Mouse (Mus musculus) MEL (cell line): Measurements from ENCODE around the gene Cdk14. TPM values are rescaled to one million over a fixed set of nuclear protein-coding genes. Genes with fewer than 3 reads are reported as not detected.

ENCODE experiments used
- DNase-seq: peaks from one replicate; pipeline ENCODE4 v3.0.0; 2011; ENCODE audit warnings: low read depth, low spot score
- H3K27ac ChIP-seq: 2 replicates; pipeline ENCODE4 v1.5.1; 2012; ENCODE audit warnings: low read depth, mild to moderate bottlenecking, control low read depth, low read length, moderate library complexity; ENCODE audit not compliant: control insufficient read depth
- H3K27me3 ChIP-seq, 2 experiments: fragments of 150-350 bp in 1 of 2; sonication (generic) in 1 of 2; 2 replicates each; pipeline ENCODE4 v1.6.1; 2012; ENCODE audit warnings: low read length in 2 of 2, mild to moderate bottlenecking in 2 of 2, improper control_type of control experiment in 1 of 2, moderate library complexity in 1 of 2; ENCODE audit not compliant: insufficient read depth in 2 of 2, control insufficient read depth in 1 of 2
- H3K36me3 ChIP-seq, 2 experiments: 2 replicates each; pipeline ENCODE4 v1.6.1; 2012 to 2014; ENCODE audit warnings: low read length in 2 of 2, improper control_type of control experiment in 1 of 2, inconsistent platforms in 1 of 2, mild to moderate bottlenecking in 1 of 2; ENCODE audit not compliant: insufficient read depth in 2 of 2, control insufficient read depth in 1 of 2
- H3K4me1 ChIP-seq, 2 experiments: fragments of 150-350 bp in 1 of 2; sonication (generic) in 1 of 2; 2 replicates each; pipeline ENCODE4 v1.6.1; 2012; ENCODE audit warnings: low read length in 2 of 2, improper control_type of control experiment in 1 of 2, mild to moderate bottlenecking in 1 of 2; ENCODE audit not compliant: insufficient read depth in 2 of 2, control insufficient read depth in 1 of 2
- H3K4me3 ChIP-seq, 2 experiments: fragments of 150-350 bp in 1 of 2; sonication (generic) in 1 of 2; 2 replicates each; pipeline ENCODE4 v1.5.1; 2012; ENCODE audit warnings: low read depth in 2 of 2, low read length in 2 of 2, mild to moderate bottlenecking in 2 of 2, moderate library complexity in 2 of 2, control low read depth in 1 of 2, improper control_type of control experiment in 1 of 2; ENCODE audit not compliant: control insufficient read depth in 1 of 2, insufficient read depth in 1 of 2
- H3K79me2 ChIP-seq: 2 replicates; pipeline ENCODE4 v1.6.1; 2012; ENCODE audit warnings: mild to moderate bottlenecking, low read length, moderate library complexity; ENCODE audit not compliant: control insufficient read depth, poor library complexity, insufficient read depth
- H3K9ac ChIP-seq: 2 replicates; pipeline ENCODE4 v1.6.1; 2012; ENCODE audit warnings: low read depth, mild to moderate bottlenecking, control low read depth, low read length, moderate library complexity; ENCODE audit not compliant: control insufficient read depth, poor library complexity, severe bottlenecking
- H3K9me3 ChIP-seq: fragments of 150-350 bp; sonication (generic); replicated peaks from 2 replicates; pipeline ENCODE4 v1.6.1; 2012; ENCODE audit warnings: mild to moderate bottlenecking, low read length, improper control_type of control experiment, moderate library complexity; ENCODE audit not compliant: insufficient read depth
- BHLHE40 ChIP-seq: IDR thresholded peaks from 2 replicates; pipeline ENCODE4 v1.6.1; 2012; ENCODE audit warnings: low read depth, mild to moderate bottlenecking, inconsistent platforms, low read length, improper control_type of control experiment, borderline replicate concordance
- CHD1 ChIP-seq: IDR thresholded peaks from 2 replicates; pipeline ENCODE4 v1.6.1; 2012; ENCODE audit warnings: low read depth, mild to moderate bottlenecking, inconsistent platforms, low read length, improper control_type of control experiment
- CHD2 ChIP-seq: IDR thresholded peaks from 2 replicates; pipeline ENCODE4 v1.6.1; 2011; ENCODE audit warnings: low read length, improper control_type of control experiment
- CTCF ChIP-seq, 3 experiments: IDR thresholded peaks in 2 of 3; conservative IDR thresholded peaks in 1 of 3; 2 replicates each; pipeline ENCODE4 v1.5.1; 2011 to 2012; ENCODE audit warnings: low read length in 3 of 3, low read depth in 2 of 3, mild to moderate bottlenecking in 2 of 3, improper control_type of control experiment in 1 of 3, inconsistent platforms in 1 of 3, mixed read lengths in 1 of 3, moderate library complexity in 1 of 3; ENCODE audit not compliant: control insufficient read depth in 1 of 3, insufficient read depth in 1 of 3, poor library complexity in 1 of 3, severe bottlenecking in 1 of 3
- EP300 ChIP-seq, 2 experiments: IDR thresholded peaks; 2 replicates each; pipeline ENCODE4 v1.6.1; 2011; ENCODE audit warnings: improper control_type of control experiment in 2 of 2, low read length in 2 of 2, low read depth in 1 of 2, mild to moderate bottlenecking in 1 of 2
- ETS1 ChIP-seq: IDR thresholded peaks from 2 replicates; pipeline ENCODE4 v1.6.1; 2012; ENCODE audit warnings: low read depth, mild to moderate bottlenecking, inconsistent platforms, low read length, improper control_type of control experiment, moderate library complexity
- GABPA ChIP-seq: IDR thresholded peaks from 2 replicates; pipeline ENCODE4 v1.6.1; 2012; ENCODE audit warnings: low read depth, mild to moderate bottlenecking, inconsistent platforms, low read length, improper control_type of control experiment, moderate library complexity
- GATA1 ChIP-seq: IDR thresholded peaks from 2 replicates; pipeline ENCODE4 v1.6.1; 2011; ENCODE audit warnings: low read depth, low read length, improper control_type of control experiment
- JUND ChIP-seq: IDR thresholded peaks from 2 replicates; pipeline ENCODE4 v1.6.1; 2011; ENCODE audit warnings: low read depth, mild to moderate bottlenecking, improper control_type of control experiment, low read length
- MAFK ChIP-seq: IDR thresholded peaks from 2 replicates; pipeline ENCODE4 v1.6.1; 2011; ENCODE audit warnings: low read depth, mild to moderate bottlenecking, low read length, improper control_type of control experiment, borderline replicate concordance
- MAZ ChIP-seq: IDR thresholded peaks from 2 replicates; pipeline ENCODE4 v1.6.1; 2012; ENCODE audit warnings: low read depth, mild to moderate bottlenecking, inconsistent platforms, low read length, improper control_type of control experiment
- MEF2A ChIP-seq: IDR thresholded peaks from 2 replicates; pipeline ENCODE4 v1.6.1; 2014; ENCODE audit warnings: low read depth, mild to moderate bottlenecking, inconsistent platforms, low read length, improper control_type of control experiment; ENCODE audit not compliant: poor library complexity, insufficient replicate concordance, severe bottlenecking; ENCODE audit errors: extremely low read depth
- MXI1 ChIP-seq: IDR thresholded peaks from 2 replicates; pipeline ENCODE4 v1.6.1; 2011; ENCODE audit warnings: mild to moderate bottlenecking, low read depth, low read length, improper control_type of control experiment
- MYB ChIP-seq: IDR thresholded peaks from 2 replicates; pipeline ENCODE4 v1.6.1; 2011; ENCODE audit warnings: mild to moderate bottlenecking, low read depth, low read length, improper control_type of control experiment
- MYC ChIP-seq: IDR thresholded peaks from 2 replicates; pipeline ENCODE4 v1.6.1; 2011; ENCODE audit warnings: low read depth, mild to moderate bottlenecking, low read length, improper control_type of control experiment, moderate library complexity
- NELFE ChIP-seq: IDR thresholded peaks from 2 replicates; pipeline ENCODE4 v1.6.1; 2011; ENCODE audit warnings: low read depth, low read length, improper control_type of control experiment
- NRF1 ChIP-seq: IDR thresholded peaks from 2 replicates; pipeline ENCODE4 v1.6.1; 2014; ENCODE audit warnings: low read depth, mild to moderate bottlenecking, inconsistent platforms, low read length, improper control_type of control experiment, moderate library complexity; ENCODE audit not compliant: poor library complexity, insufficient read depth, severe bottlenecking
- POLR2A ChIP-seq, 2 experiments: IDR thresholded peaks; 2 replicates each; pipeline ENCODE4 v1.6.1; 2011 to 2012; ENCODE audit warnings: low read length in 2 of 2, mild to moderate bottlenecking in 2 of 2, control low read depth in 1 of 2, improper control_type of control experiment in 1 of 2, low read depth in 1 of 2, moderate library complexity in 1 of 2; ENCODE audit not compliant: control insufficient read depth in 1 of 2, insufficient read depth in 1 of 2, poor library complexity in 1 of 2
- POLR2AphosphoS2 ChIP-seq: IDR thresholded peaks from 2 replicates; pipeline ENCODE4 v1.6.1; 2011; ENCODE audit warnings: low read length, improper control_type of control experiment
- POLR2AphosphoS5 ChIP-seq: IDR thresholded peaks from 2 replicates; pipeline ENCODE4 v1.6.1; 2012; ENCODE audit warnings: low read depth, borderline replicate concordance, mild to moderate bottlenecking, inconsistent platforms, low read length, moderate library complexity, mixed read lengths
- RAD21 ChIP-seq: IDR thresholded peaks from 2 replicates; pipeline ENCODE4 v1.6.1; 2011; ENCODE audit warnings: mild to moderate bottlenecking, low read depth, low read length, improper control_type of control experiment
- SMC3 ChIP-seq: IDR thresholded peaks from 2 replicates; pipeline ENCODE4 v1.6.1; 2011; ENCODE audit warnings: low read depth, low read length, improper control_type of control experiment
- TAL1 ChIP-seq: IDR thresholded peaks from 2 replicates; pipeline ENCODE4 v1.6.1; 2012; ENCODE audit warnings: mild to moderate bottlenecking, inconsistent platforms, low read length, moderate library complexity, mixed read lengths
- TBP ChIP-seq: IDR thresholded peaks from 2 replicates; pipeline ENCODE4 v1.8.0; 2011; ENCODE audit warnings: low read depth, low read length, improper control_type of control experiment
- TCF12 ChIP-seq: IDR thresholded peaks from 2 replicates; pipeline ENCODE4 v1.6.1; 2014; ENCODE audit warnings: low read depth, mild to moderate bottlenecking, inconsistent platforms, low read length, improper control_type of control experiment, moderate library complexity
- UBTF ChIP-seq: IDR thresholded peaks from 2 replicates; pipeline ENCODE4 v1.6.1; 2012; ENCODE audit warnings: low read depth, mild to moderate bottlenecking, inconsistent platforms, low read length, improper control_type of control experiment, moderate library complexity, borderline replicate concordance; ENCODE audit not compliant: insufficient read depth
- USF2 ChIP-seq, 2 experiments: IDR thresholded peaks; 2 replicates each; pipeline ENCODE4 v1.6.1; 2011 to 2012; ENCODE audit warnings: improper control_type of control experiment in 2 of 2, low read length in 2 of 2, borderline replicate concordance in 1 of 2, inconsistent platforms in 1 of 2, low read depth in 1 of 2, mild to moderate bottlenecking in 1 of 2; ENCODE audit not compliant: insufficient read depth in 1 of 2
- ZC3H11A ChIP-seq: IDR thresholded peaks from 2 replicates; pipeline ENCODE4 v1.6.1; 2012; ENCODE audit warnings: low read depth, mild to moderate bottlenecking, inconsistent platforms, low read length, improper control_type of control experiment
- ZMIZ1 ChIP-seq: IDR thresholded peaks from 2 replicates; pipeline ENCODE4 v1.6.1; 2012; ENCODE audit warnings: low read depth, mild to moderate bottlenecking, inconsistent platforms, low read length, improper control_type of control experiment, moderate library complexity
- ZNF384 ChIP-seq: IDR thresholded peaks from 2 replicates; pipeline ENCODE4 v1.6.1; 2012; ENCODE audit warnings: low read depth, mild to moderate bottlenecking, inconsistent platforms, low read length, improper control_type of control experiment
- polyA plus RNA-seq, 2 experiments: library from polyadenylated mRNA; stranded (reverse) in 1 of 2; unstranded in 1 of 2; fragments of >175 nt in 1 of 2; fragments of >200 nt in 1 of 2; gene quantifications; 2 replicates each; pipeline versions ENCODE4 v1.2.1 to v1.2.4; 2012; ENCODE audit warnings: low replicate concordance in 2 of 2, low read depth in 1 of 2; ENCODE audit not compliant: insufficient read length in 2 of 2, insufficient read depth in 1 of 2, missing spikeins in 1 of 2
- total RNA-seq: library from RNA; depleted of rRNA; stranded (reverse); fragments of 300-350 nt; gene quantifications from 2 replicates; pipeline ENCODE4 v1.2.3, GENCODE M21; 2012

The Cdk14 gene
- total and polyA plus RNA-seq, 3 experiments: not detected

- no peaks in the 10 kb centered on the region for H3K4me1 ChIP-seq
- H3K9ac ChIP-seq: no peak overlapping the region
- H3K9me3 ChIP-seq: no peaks in the 10 kb centered on the region
- no peaks in the 10 kb centered on the region for H3K36me3 ChIP-seq
- H3K27ac ChIP-seq: no peak overlapping the region
- no peak overlapping the region for H3K4me3 ChIP-seq
- no peaks in the 10 kb centered on the region for H3K79me2 ChIP-seq
- DNase-seq: no peak
- H3K27me3 ChIP-seq: no peaks in the 10 kb centered on the region
- TF ChIP-seq ZNF384 (no peak), MAFK (no peak), UBTF (no peak), CTCF (IDR thresholded peaks at IDR 0.05 in 2 of 3, conservative IDR thresholded peaks at IDR 0.05 in 1 of 3; ENCODE audit: control insufficient read depth in 1 of 3, insufficient read depth in 1 of 3, low read depth in 2 of 3, low read length in 3 of 3, poor library complexity in 1 of 3, severe bottlenecking in 1 of 3) (no peak), NELFE (no peak), GATA1 (no peak), MXI1 (no peak), MYC (no peak), TAL1 (no peak), ZMIZ1 (no peak), NRF1 (no peak), RAD21 (no peak), ETS1 (no peak), EP300 (IDR thresholded peaks at IDR 0.05; ENCODE audit: low read depth in 1 of 2, low read length in 2 of 2) (no peak), USF2 (IDR thresholded peaks at IDR 0.05; ENCODE audit: borderline replicate concordance in 1 of 2, insufficient read depth in 1 of 2, low read depth in 1 of 2, low read length in 2 of 2) (no peak), CHD2 (no peak), MEF2A (no peak)
Observed at GRCm38 (mm10) chr5:5344646-5345045, 75.5 kb downstream of the Cdk14 start.

- Histone ChIP-seq H3K9me3 (no peaks in the 10 kb centered on the region), H3K36me3 (no peaks in the 10 kb centered on the region), H3K9ac (no peak overlapping the region), H3K79me2 (no peaks in the 10 kb centered on the region), H3K4me3 (no peak overlapping the region), H3K27me3 (no peaks in the 10 kb centered on the region), H3K27ac (no peak overlapping the region), H3K4me1 (no peaks in the 10 kb centered on the region)
- TF ChIP-seq GABPA (no peak), NRF1 (no peak), TBP (no peak), MXI1 (no peak), GATA1 (no peak), BHLHE40 (no peak), MYB (no peak), POLR2A (IDR thresholded peaks at IDR 0.05; ENCODE audit: control insufficient read depth in 1 of 2, insufficient read depth in 1 of 2, low read depth in 1 of 2, low read length in 2 of 2, poor library complexity in 1 of 2) (no peak), MEF2A (no peak), POLR2AphosphoS2 (no peak), CHD1 (no peak), RAD21 (no peak), JUND (no peak), MAZ (no peak), POLR2AphosphoS5 (no peak), ZC3H11A (no peak), TAL1 (no peak), TCF12 (no peak), SMC3 (no peak)
- no peak for DNase-seq
Observed at GRCm38 (mm10) chr5:5343741-5344140, 76.4 kb downstream of the Cdk14 start.
